Comparison of ENCODE assay signal across 8 mouse cellular contexts in the genomic region with DNA sequence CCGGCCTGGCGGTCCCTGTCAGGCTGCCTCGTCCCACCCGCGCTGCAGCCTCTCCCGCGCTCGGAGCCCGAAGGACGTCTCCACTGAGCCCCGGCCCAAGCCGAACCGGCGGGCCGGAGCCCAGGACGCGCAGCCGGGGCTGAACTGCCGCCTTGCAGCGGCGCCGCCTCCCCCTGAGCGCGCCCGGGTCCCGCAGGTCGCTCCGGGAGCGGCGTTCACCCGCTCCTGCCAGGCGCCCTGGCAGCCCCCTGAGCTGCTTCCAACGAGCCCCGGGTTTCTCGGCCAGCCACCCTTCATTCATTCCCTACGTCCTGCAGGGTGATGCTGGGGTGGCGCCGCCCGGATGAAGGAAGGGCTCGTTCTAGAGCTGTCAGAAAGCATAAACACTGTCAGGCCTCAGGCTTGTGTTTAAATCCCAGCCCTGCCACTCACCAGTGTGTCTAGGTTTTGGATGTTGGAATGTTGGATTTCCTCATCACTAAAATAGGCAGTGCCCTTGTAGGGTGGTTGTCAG. TPM values are rescaled to one million over a fixed set of nuclear protein-coding genes. Genes with fewer than 3 reads are reported as not detected.
DNase-seq lines count a peak whose midpoint lies in the region; ATAC-seq and TF ChIP-seq lines count a peak whose summit lies in the region.

No protein-coding gene starts in this region.

- DNase-seq in kidney, postnatal 10 days, result no peak
- peak; percentile 42 for DNase-seq in MN1 (ENCODE audit: low spot score)
- DNase-seq in forebrain, embryonic 11.5 days (ENCODE audit: low spot score), result peak; percentile 70
- DNase-seq in liver, embryonic 13.5 days, result no peak
- DNase-seq in spleen, postnatal 10 days (ENCODE audit: low spot score in 2 of 2), result no peak
- DNase-seq in cerebellum, adult 11 months, result no peak

- no peak for TF ChIP-seq POLR2A in small intestine, adult 2 months (IDR thresholded peaks at IDR 0.05; ENCODE audit: low read depth, low read length)

- WGBS in kidney, embryonic 14.5 days, result under 1% methylated on average over 33 of the region's 40 CpGs
- under 1% methylated on average over 39 of the region's 40 CpGs for WGBS in forebrain, embryonic 11.5 days
- WGBS in liver, embryonic 13.5 days (ENCODE audit: insufficient replicate concordance), result under 1% methylated on average over 38 of the region's 40 CpGs
- WGBS in small intestine, adult 2 months, result under 1% methylated on average over 40 of the region's 40 CpGs

- H3K4me3 ChIP-seq in kidney, embryonic 14.5 days (ENCODE audit: low read length), result peak overlapping the region; percentile 94
- peak overlapping the region; percentile 98 for H3K4me3 ChIP-seq in forebrain, embryonic 11.5 days (ENCODE audit: low read depth, low read length)
- peak overlapping the region; percentile 98 for H3K4me3 ChIP-seq in liver, embryonic 13.5 days (replicated peaks)
- H3K4me3 ChIP-seq in small intestine, adult 2 months (ENCODE audit: low read depth, low read length), result peak overlapping the region; percentile 95

- H3K9ac ChIP-seq in kidney, embryonic 14.5 days (ENCODE audit: low read depth, low read length), result peak overlapping the region; percentile 95
- H3K9ac ChIP-seq in forebrain, embryonic 11.5 days (ENCODE audit: low read length), result peak overlapping the region; percentile 95
- peak overlapping the region; percentile 96 for H3K9ac ChIP-seq in liver, embryonic 13.5 days

- peak overlapping the region; percentile 70 for H3K27ac ChIP-seq in kidney, embryonic 14.5 days (ENCODE audit: low read depth, low read length)
- H3K27ac ChIP-seq in forebrain, embryonic 11.5 days (ENCODE audit: low read depth, low read length), result no peak overlapping the region
- H3K27ac ChIP-seq in liver, embryonic 13.5 days, result peak overlapping the region; percentile 83
- H3K27ac ChIP-seq in small intestine, adult 2 months (ENCODE audit: insufficient read depth, low read depth, low read length), result peak overlapping the region; percentile 17

- H3K9me3 ChIP-seq in kidney, embryonic 14.5 days (ENCODE audit: control insufficient read depth, low read length), result no peaks in the 10 kb centered on the region
- no peaks in the 10 kb centered on the region for H3K9me3 ChIP-seq in forebrain, embryonic 11.5 days (ENCODE audit: control insufficient read depth, low read length)
- no peaks in the 10 kb centered on the region for H3K9me3 ChIP-seq in liver, embryonic 13.5 days (replicated peaks)

- TF ChIP-seq CTCF in small intestine, adult 2 months (IDR thresholded peaks at IDR 0.05; ENCODE audit: extremely low read depth, insufficient read length, insufficient replicate concordance, low read depth, low read length), result no peak

- H3K36me3 ChIP-seq in kidney, embryonic 14.5 days (ENCODE audit: control insufficient read depth, insufficient read depth, low read length), result peaks cover 3% of the 10 kb centered on the region; the same call in 1 of the 2 replicates
- no peaks in the 10 kb centered on the region for H3K36me3 ChIP-seq in forebrain, embryonic 11.5 days (ENCODE audit: control insufficient read depth, insufficient read depth, low read length)
- H3K36me3 ChIP-seq in liver, embryonic 13.5 days, result peaks cover 2% of the 10 kb centered on the region
- H3K36me3 ChIP-seq in small intestine, adult 2 months (ENCODE audit: control insufficient read depth, insufficient read depth, low read length), result peaks cover 2% of the 10 kb centered on the region

- peak overlapping the region; percentile 82 for H3K4me2 ChIP-seq in kidney, embryonic 14.5 days (replicated peaks; ENCODE audit: low read depth, low read length)
- H3K4me2 ChIP-seq in forebrain, embryonic 11.5 days (ENCODE audit: low read depth, low read length, severe bottlenecking), result peak overlapping the region; percentile 94
- peak overlapping the region; percentile 95 for H3K4me2 ChIP-seq in liver, embryonic 13.5 days

- H3K4me1 ChIP-seq in kidney, embryonic 14.5 days (ENCODE audit: control insufficient read depth, insufficient read depth, low read length), result peaks cover 7% of the 10 kb centered on the region; the same call in 1 of the 2 replicates
- H3K4me1 ChIP-seq in forebrain, embryonic 11.5 days (replicated peaks; ENCODE audit: control insufficient read depth, insufficient read depth, low read length), result peaks cover 6% of the 10 kb centered on the region; the same call in 1 of the 2 replicates
- peaks cover 50% of the 10 kb centered on the region for H3K4me1 ChIP-seq in liver, embryonic 13.5 days (replicated peaks)
- peaks cover 2% of the 10 kb centered on the region for H3K4me1 ChIP-seq in small intestine, adult 2 months (ENCODE audit: control insufficient read depth, insufficient read depth, insufficient read length, low read length)

- ATAC-seq in kidney, embryonic 14.5 days (ENCODE audit: low FRiP score, low TSS enrichment), result no peak
- ATAC-seq in forebrain, embryonic 11.5 days (replicated peaks; ENCODE audit: low FRiP score), result no peak
- no peak for ATAC-seq in liver, embryonic 13.5 days (ENCODE audit: low read depth)

- H3K27me3 ChIP-seq in kidney, embryonic 14.5 days (ENCODE audit: control insufficient read depth, insufficient read depth, low read length), result no peaks in the 10 kb centered on the region
- no peaks in the 10 kb centered on the region for H3K27me3 ChIP-seq in forebrain, embryonic 11.5 days (ENCODE audit: control insufficient read depth, insufficient read depth, low read length)
- no peaks in the 10 kb centered on the region for H3K27me3 ChIP-seq in liver, embryonic 13.5 days
- H3K27me3 ChIP-seq in small intestine, adult 2 months (ENCODE audit: control insufficient read depth, insufficient read depth, low read length), result no peaks in the 10 kb centered on the region

RNA-seq across cellular contexts. Expression of gene Vps4a, which starts 0.6 kb away (rescaled TPM):
- polyA plus RNA-seq in kidney, embryonic 14.5 days (2014; fragmentation: Nextera tagmentation; extraction: Ambion mirVana), result 57.2 and 62.9 TPM in 2 replicates
- polyA plus RNA-seq in forebrain, embryonic 11.5 days (2014; fragmentation: Nextera tagmentation; extraction: Ambion mirVana), result 84.9 and 85.5 TPM in 2 replicates
- 26.8 and 29.5 TPM in 2 replicates for polyA plus RNA-seq in liver, embryonic 13.5 days (2015; fragmentation: Nextera tagmentation; extraction: Ambion mirVana)
- 7.2 and 14.9 TPM in 2 replicates for polyA plus RNA-seq in small intestine, adult 2 months (2012; rRNA removed)

RNA-seq across cellular contexts. Expression of gene Pdf, which starts 16.8 kb away (rescaled TPM):
- 48.9 and 62.0 TPM in 2 replicates for polyA plus RNA-seq in kidney, embryonic 14.5 days (2014; fragmentation: Nextera tagmentation; extraction: Ambion mirVana)
- polyA plus RNA-seq in forebrain, embryonic 11.5 days (2014; fragmentation: Nextera tagmentation; extraction: Ambion mirVana), result 47.1 and 48.3 TPM in 2 replicates
- 26.1 and 26.4 TPM in 2 replicates for polyA plus RNA-seq in liver, embryonic 13.5 days (2015; fragmentation: Nextera tagmentation; extraction: Ambion mirVana)
- 34.1 and 37.0 TPM in 2 replicates for polyA plus RNA-seq in small intestine, adult 2 months (2012; rRNA removed)

RNA-seq across cellular contexts. Expression of gene Cog8, which starts 24.9 kb away (rescaled TPM):
- polyA plus RNA-seq in kidney, embryonic 14.5 days (2014; fragmentation: Nextera tagmentation; extraction: Ambion mirVana), result 32.4 and 38.8 TPM in 2 replicates
- 43.3 and 43.8 TPM in 2 replicates for polyA plus RNA-seq in forebrain, embryonic 11.5 days (2014; fragmentation: Nextera tagmentation; extraction: Ambion mirVana)
- 21.4 and 23.0 TPM in 2 replicates for polyA plus RNA-seq in liver, embryonic 13.5 days (2015; fragmentation: Nextera tagmentation; extraction: Ambion mirVana)
- polyA plus RNA-seq in small intestine, adult 2 months (2012; rRNA removed), result 11.7 and 18.7 TPM in 2 replicates

RNA-seq across cellular contexts. Expression of gene Nip7, which starts 25.0 kb away (rescaled TPM):
- polyA plus RNA-seq in kidney, embryonic 14.5 days (2014; fragmentation: Nextera tagmentation; extraction: Ambion mirVana), result 110 and 140 TPM in 2 replicates
- 99.7 and 101 TPM in 2 replicates for polyA plus RNA-seq in forebrain, embryonic 11.5 days (2014; fragmentation: Nextera tagmentation; extraction: Ambion mirVana)
- 72.5 TPM in 2 replicates for polyA plus RNA-seq in liver, embryonic 13.5 days (2015; fragmentation: Nextera tagmentation; extraction: Ambion mirVana)
- polyA plus RNA-seq in small intestine, adult 2 months (2012; rRNA removed), result 5.9 and 10.8 TPM in 2 replicates

RNA-seq across cellular contexts. Expression of gene Tmed6, which starts 33.8 kb away (rescaled TPM):
- polyA plus RNA-seq in kidney, embryonic 14.5 days (2014; fragmentation: Nextera tagmentation; extraction: Ambion mirVana), result 22.5 and 31.9 TPM in 2 replicates
- polyA plus RNA-seq in forebrain, embryonic 11.5 days (2014; fragmentation: Nextera tagmentation; extraction: Ambion mirVana), result not detected in 2 replicates
- 4.1 and 4.4 TPM in 2 replicates for polyA plus RNA-seq in liver, embryonic 13.5 days (2015; fragmentation: Nextera tagmentation; extraction: Ambion mirVana)
- 7.1 and 88.2 TPM in 2 replicates for polyA plus RNA-seq in small intestine, adult 2 months (2012; rRNA removed)

Comparison
In these comparisons a context has a peak if more than half of its experiments do, and no peak if none do; other contexts are left out.
1. DNase-seq: peak in MN1 (single experiment) and forebrain, embryonic 11.5 days (single experiment); none in kidney, postnatal 10 days (single experiment), liver, embryonic 13.5 days (single experiment), spleen, postnatal 10 days (0 of 2) and cerebellum, adult 11 months (single experiment).
2. Peak in every context shown above with its lines, with median percentiles within 50 percentile points of each other: H3K4me2 ChIP-seq, H3K4me3 ChIP-seq and H3K9ac ChIP-seq.